Mouse (Mus musculus) neural tube, embryonic 14.5 days (tissue): ENCODE data around the gene Ncf2. TPM values are rescaled to one million over a fixed set of nuclear protein-coding genes. Genes with fewer than 3 reads are reported as not detected.

ENCODE experiments used
- polyA plus RNA-seq: library from polyadenylated mRNA; unstranded; fragments of >200 nt; fragmentation: Nextera tagmentation; extraction: Ambion mirVana; gene quantifications from 2 replicates; pipeline ENCODE4 v1.2.1, GENCODE M21; 2014

The Ncf2 gene
- polyA plus RNA-seq, 1 experiment from 2014 or later = 1.9 TPM

Other genes starting within 250 kb of the Ncf2 start
- 0.17 and 0.21 TPM in 2 replicates for gene Apobec4, start 49.6 kb upstream of the Ncf2 start, polyA plus RNA-seq
- 14.9 and 23.8 TPM in 2 replicates for gene Rgl1, start 33.8 kb upstream of the Ncf2 start, polyA plus RNA-seq
- gene Arpc5, start 33.7 kb upstream of the Ncf2 start, polyA plus RNA-seq = 259 and 301 TPM in 2 replicates
- 43.7 and 45.0 TPM in 2 replicates for gene Smg7, start 102.5 kb downstream of the Ncf2 start, polyA plus RNA-seq
- 78.2 and 99.6 TPM in 2 replicates for gene Nmnat2, start 154.8 kb downstream of the Ncf2 start, polyA plus RNA-seq